Mouse (Mus musculus): ENCODE measurements at regions not wholly inside any gene's neighbourhood (a gene's known extent, or its start where the extent isn't known, plus 50 kb on each side); places are given as distances from the start of the nearest gene placed in this dataset.

DNA sequence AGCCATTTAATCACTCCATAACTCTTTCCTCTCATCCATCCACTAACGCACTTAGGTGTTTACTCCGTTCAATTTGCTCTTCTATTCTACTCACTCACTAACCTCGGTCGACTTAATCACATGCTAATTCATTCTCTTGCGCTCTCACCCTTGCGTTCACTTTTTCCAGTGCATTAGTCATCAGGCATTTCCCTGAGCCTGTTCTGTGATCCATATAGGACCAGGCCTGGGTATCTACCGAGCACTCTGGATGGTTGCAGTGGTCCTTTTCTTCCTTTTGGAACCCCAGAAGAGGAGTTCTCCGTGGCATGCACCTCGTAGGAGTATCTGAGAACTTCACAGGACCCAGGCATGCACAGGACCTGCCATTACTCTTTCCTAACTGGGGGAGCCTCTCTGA is 270.1 kb downstream of the 4933412E24Rik start:
- TF ChIP-seq USF1 (IDR thresholded peaks at IDR 0.05; ENCODE audit: low read depth) (no peak), CEBPB (IDR thresholded peaks at IDR 0.05; ENCODE audit: low read depth) (no peak), CTCF (IDR thresholded peaks at IDR 0.05; ENCODE audit: control insufficient read depth, insufficient read depth, insufficient read length) (no peak), MAX (IDR thresholded peaks at IDR 0.05) (no peak), MYOD1 (IDR thresholded peaks at IDR 0.05; ENCODE audit: control insufficient read depth, insufficient read length, low read depth) (no peak), MYOG (IDR thresholded peaks at IDR 0.05; ENCODE audit: control insufficient read depth, extremely low read depth, insufficient read length) (no peak)

Data from C2C12 (cell line).